Mouse (Mus musculus) megakaryocyte, embryonic 14.5 days (primary cell): ENCODE results near the gene Mbd4.

Experiments
- FLI1 ChIP-seq: IDR thresholded peaks from 2 replicates; pipeline ENCODE4 v1.6.1; 2012; ENCODE audit warnings: low read length, inconsistent platforms, mixed read lengths
- GATA1 ChIP-seq: IDR thresholded peaks from 3 replicates; pipeline ENCODE4 v1.6.1; 2012; ENCODE audit warnings: mixed read lengths, low read length, inconsistent platforms, borderline replicate concordance

GRCm38 (mm10) chr6:115896346-115896745 lies 43.2 kb upstream of the Mbd4 start:
- no peak for TF ChIP-seq GATA1
- no peak for TF ChIP-seq FLI1
